Mouse (Mus musculus): ENCODE data around the gene Hspa1l.

- TF ChIP-seq CTCF (IDR thresholded peaks at IDR 0.05; ENCODE audit: borderline replicate concordance, control insufficient read depth, extremely low read depth, insufficient read depth, low read length, poor library complexity): no peak
- no peak for TF ChIP-seq POLR2A (IDR thresholded peaks at IDR 0.05; ENCODE audit: control insufficient read depth, extremely low read depth, insufficient read depth, low read length, poor library complexity)
Measured at GRCm38 (mm10) chr17:34956340-34956739, 16.2 kb upstream of the Hspa1l start.
